Mouse (Mus musculus) heart, adult 2 months (tissue): ENCODE measurements around the gene Egr2. TPM values are rescaled to one million over a fixed set of nuclear protein-coding genes. Genes with fewer than 3 reads are reported as not detected.

Experiments
- DNase-seq, 2 experiments: peaks; one replicate each; pipeline ENCODE4 v3.0.0; 2021
- H3K27ac ChIP-seq: fragments of 200-600 bp; 2 replicates; pipeline ENCODE4 v1.8.1; 2022
- H3K27me3 ChIP-seq: fragments of 200-500 bp; 2 replicates; pipeline ENCODE4 v1.6.1; 2012; ENCODE audit warnings: mild to moderate bottlenecking, low read length, inconsistent platforms, mixed read lengths; ENCODE audit not compliant: control insufficient read depth, insufficient read depth
- H3K36me3 ChIP-seq: fragments of 200-500 bp; 2 replicates; pipeline ENCODE4 v1.6.1; 2012; ENCODE audit warnings: low read length, inconsistent platforms; ENCODE audit not compliant: control insufficient read depth, insufficient read depth
- H3K4me1 ChIP-seq: fragments of 200-500 bp; 2 replicates; pipeline ENCODE4 v1.6.1; 2011; ENCODE audit warnings: low read length; ENCODE audit not compliant: control insufficient read depth, insufficient read depth
- H3K4me3 ChIP-seq: fragments of 200-600 bp; 2 replicates; pipeline ENCODE4 v1.8.1; 2022
- H3K79me2 ChIP-seq: fragments of 200-500 bp; replicated peaks from 2 replicates; pipeline ENCODE4 v1.6.1; 2012; ENCODE audit warnings: mild to moderate bottlenecking, inconsistent platforms, low read length, moderate library complexity, mixed read lengths; ENCODE audit not compliant: control insufficient read depth, insufficient read depth
- H3K9ac ChIP-seq: fragments of 200-500 bp; 2 replicates; pipeline ENCODE4 v1.6.1; 2012; ENCODE audit warnings: low read depth, mild to moderate bottlenecking, control low read depth, inconsistent platforms, low read length, mixed read lengths
- CTCF ChIP-seq: fragments of 200-600 bp; IDR thresholded peaks from 2 replicates; pipeline ENCODE4 v1.8.1; 2022; ENCODE audit warnings: antibody characterized with exemption, mild to moderate bottlenecking, moderate library complexity
- EP300 ChIP-seq: fragments of 200-500 bp; IDR thresholded peaks from 2 replicates; pipeline ENCODE4 v1.6.1; 2011; ENCODE audit warnings: low read depth, low read length, control low read depth; ENCODE audit not compliant: insufficient read depth
- POLR2A ChIP-seq: fragments of 200-500 bp; IDR thresholded peaks from 2 replicates; pipeline ENCODE4 v1.6.1; 2011; ENCODE audit warnings: mild to moderate bottlenecking, low read depth, low read length, control low read depth; ENCODE audit not compliant: insufficient read depth
- WGBS: fragments of 180-500 bp; shearing (Covaris S2); methylation state at CpG from one replicate; pipeline ENCODE4 v1.1.7; 2018; 5-methylcytosine and 5-hydroxymethylcytosine counted together
- intact Hi-C: fragments of 180-260 bp; cut with DNase I; formaldehyde crosslinking; loops from one replicate; pipeline ENCODE4 v1.15.1; 2025
- long read RNA-seq: library from polyadenylated mRNA; stranded (forward); transcript quantifications from one replicate; pipeline ENCODE4 v2.0.0, GENCODE M21; 2021
- polyA plus RNA-seq: library from polyadenylated mRNA; depleted of rRNA; stranded (reverse); fragments of >200 nt; gene quantifications from 2 replicates; pipeline ENCODE4 v1.2.3, GENCODE M21; 2012; rRNA removed
- total RNA-seq, 2 experiments: library from RNA; stranded (reverse); gene quantifications; 2 replicates each; pipeline ENCODE4 v1.2.3; 2021

The Egr2 gene
- total RNA-seq (under 1 TPM; 0.32 to 0.84 TPM), polyA plus RNA-seq (2.7 and 2.8 TPM in 2 replicates)
- long read RNA-seq = 0 reads

DNA sequence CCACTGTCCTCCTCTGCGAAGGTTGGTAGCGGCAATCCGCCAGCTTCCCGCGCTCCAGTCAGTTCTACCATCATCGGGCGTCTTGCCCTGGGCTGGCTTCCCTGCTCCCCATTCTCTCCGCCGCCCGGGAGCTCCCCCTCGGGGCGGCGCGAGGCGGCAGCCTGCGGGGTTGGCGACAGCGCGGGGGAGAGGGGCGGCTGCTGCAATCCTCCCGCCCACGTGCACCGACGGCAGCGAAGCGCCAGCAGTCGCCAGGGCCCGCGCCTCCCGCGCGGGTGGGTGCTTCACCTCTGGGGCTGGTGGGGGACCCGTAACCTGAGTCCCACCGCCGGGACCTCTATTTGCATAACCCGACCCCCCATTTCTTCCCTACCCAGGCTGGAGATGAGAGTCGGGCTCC lies at the start of gene Egr2:
Gene Egr2, plus strand, starts transcription at position 220 of the 400 bp plus-strand sequence.
- WGBS = under 1% methylated on average over 36 of the region's 37 CpGs
- TF ChIP-seq POLR2A = no peak
- TF ChIP-seq CTCF = peak; percentile 40
- TF ChIP-seq EP300 = no peak
- H3K27me3 ChIP-seq = peaks cover 10% of the 10 kb centered on the region; the same call in 1 of the 2 replicates

DNA sequence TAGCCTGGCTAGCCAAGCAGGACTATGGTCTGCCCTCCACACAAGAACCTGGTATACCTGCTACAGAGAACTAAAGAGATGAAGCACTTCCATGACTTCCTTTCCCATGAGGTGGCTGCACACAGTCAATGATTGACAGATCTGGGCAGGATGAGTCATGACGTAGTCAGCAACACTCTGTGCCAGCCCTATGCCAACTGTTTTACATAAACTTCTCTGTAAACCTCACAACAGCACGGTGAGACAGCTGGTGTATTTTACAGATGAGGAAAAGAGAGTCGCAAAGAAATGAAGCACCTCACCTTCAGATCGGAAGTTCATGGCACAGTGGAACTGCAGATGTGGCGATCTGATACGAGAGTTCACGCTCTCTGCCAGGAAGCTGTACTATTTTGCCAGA lies 47.8 kb upstream of the Egr2 start:
- H3K9ac ChIP-seq = no peak overlapping the region
- TF ChIP-seq CTCF = no peak
- TF ChIP-seq POLR2A = no peak
- TF ChIP-seq EP300 = no peak
- no peak overlapping the region for H3K4me3 ChIP-seq
- WGBS = 84% methylated on average over 7 of the region's 7 CpGs
- no peaks in the 10 kb centered on the region for H3K4me1 ChIP-seq
- no peaks in the 10 kb centered on the region for H3K36me3 ChIP-seq
- no peaks in the 10 kb centered on the region for H3K27me3 ChIP-seq
- H3K79me2 ChIP-seq = no peaks in the 10 kb centered on the region
- no peak for DNase-seq
- intact Hi-C loops = no loop called here
- H3K27ac ChIP-seq = no peak overlapping the region

More for the DNA sequence above, at the start of gene Egr2:
- no peaks in the 10 kb centered on the region for H3K4me1 ChIP-seq
- peak within 1 kb of the TSS; percentile 76 for H3K4me3 ChIP-seq
- H3K79me2 ChIP-seq = no peaks in the 10 kb centered on the region
- 0 out of 2 replicates have a peak within 1 kb of the TSS, but pooled peaks have one; percentile 33 for H3K9ac ChIP-seq
- intact Hi-C loops = loop anchor here (2.0 to 5.0 kb wide), 2 partner anchors 232 to 737 kb away; no protein-coding TSS in a partner anchor
- no peaks in the 10 kb centered on the region for H3K36me3 ChIP-seq
- DNase-seq = peak; percentile 30 to 43
- H3K27ac ChIP-seq = no peak within 1 kb of the TSS

DNA sequence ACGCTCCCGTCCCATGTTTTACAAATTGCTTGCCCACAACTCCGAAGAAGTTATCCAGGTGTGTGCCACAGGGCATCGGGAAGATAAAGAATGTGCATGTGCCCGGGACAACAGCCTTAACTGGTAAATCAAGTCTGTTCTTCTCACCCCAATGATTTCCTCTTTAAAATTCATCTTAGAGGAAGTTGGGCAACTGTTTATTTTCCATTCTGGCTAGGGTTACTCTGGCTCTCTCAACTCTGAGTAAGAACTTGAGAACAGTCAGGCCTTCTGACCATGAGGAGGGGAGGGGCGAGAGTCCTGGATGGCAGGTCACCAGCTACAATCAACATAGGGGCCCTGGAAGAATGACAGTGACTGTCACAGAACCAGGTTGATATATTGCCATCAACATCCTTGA lies 45.4 kb upstream of the Egr2 start:
- no peaks in the 10 kb centered on the region for H3K27me3 ChIP-seq
- H3K4me3 ChIP-seq = no peak overlapping the region
- H3K4me1 ChIP-seq = no peaks in the 10 kb centered on the region
- H3K79me2 ChIP-seq = no peaks in the 10 kb centered on the region
- TF ChIP-seq EP300 (no peak), POLR2A (no peak), CTCF (no peak)
- H3K36me3 ChIP-seq = no peaks in the 10 kb centered on the region
- no peak for DNase-seq
- no peak overlapping the region for H3K9ac ChIP-seq
- intact Hi-C loops = no loop called here
- 73% methylated on average over 6 of the region's 6 CpGs for WGBS
- no peak overlapping the region for H3K27ac ChIP-seq

DNA sequence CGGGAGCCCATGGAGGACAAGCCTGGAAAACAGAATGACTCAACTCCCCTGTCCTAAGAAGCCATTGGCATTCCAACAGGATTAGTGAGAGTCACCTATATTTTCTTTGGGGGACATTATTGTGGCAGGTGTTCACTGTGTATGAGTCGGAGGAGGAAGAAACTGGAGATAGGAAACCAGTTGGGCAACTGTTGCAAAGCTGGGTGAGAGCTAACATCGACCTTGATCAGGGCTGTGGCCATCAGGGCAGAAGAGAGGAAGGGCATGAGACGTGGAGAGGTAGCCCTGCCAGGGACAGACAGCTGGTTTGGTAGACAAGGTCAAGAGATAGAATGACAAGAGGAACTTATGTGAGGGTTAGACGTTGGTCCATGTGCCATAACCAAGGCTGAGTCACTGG lies 44.6 kb upstream of the Egr2 start:
- H3K36me3 ChIP-seq = no peaks in the 10 kb centered on the region
- no peak overlapping the region for H3K4me3 ChIP-seq
- no peak for DNase-seq
- WGBS = 75% methylated on average over 5 of the region's 5 CpGs
- no peaks in the 10 kb centered on the region for H3K79me2 ChIP-seq
- no peaks in the 10 kb centered on the region for H3K27me3 ChIP-seq
- H3K27ac ChIP-seq = no peak overlapping the region
- intact Hi-C loops = no loop called here
- no peak overlapping the region for H3K9ac ChIP-seq
- H3K4me1 ChIP-seq = no peaks in the 10 kb centered on the region
- TF ChIP-seq EP300 = no peak
- TF ChIP-seq CTCF = no peak
- no peak for TF ChIP-seq POLR2A

DNA sequence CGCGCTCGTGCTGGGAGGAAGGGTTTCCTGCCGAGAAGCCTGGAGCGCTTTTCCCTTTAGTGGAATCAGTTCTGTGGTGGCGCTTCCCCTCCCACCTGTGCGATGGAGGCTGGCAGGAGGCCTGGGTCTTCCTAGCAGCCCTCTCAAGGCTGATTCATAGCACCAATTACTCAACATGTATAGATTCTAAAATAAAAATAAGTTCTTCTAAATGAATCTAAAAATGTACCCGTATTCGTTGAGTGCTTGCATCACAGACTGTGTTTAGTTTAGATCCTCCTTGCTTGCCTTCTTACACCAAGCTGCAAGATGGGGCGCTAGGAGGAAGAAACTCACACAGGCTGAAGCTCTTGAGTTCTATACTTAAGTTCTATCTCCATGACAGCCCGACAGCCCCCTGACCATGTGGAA lies 43.1 kb upstream of the Egr2 start:
- Histone ChIP-seq H3K27ac (no peak overlapping the region), H3K27me3 (no peaks in the 10 kb centered on the region), H3K4me3 (no peak overlapping the region), H3K36me3 (no peaks in the 10 kb centered on the region), H3K4me1 (no peaks in the 10 kb centered on the region), H3K79me2 (no peaks in the 10 kb centered on the region), H3K9ac (no peak overlapping the region)
- 60% methylated on average over 11 of the region's 11 CpGs for WGBS
- intact Hi-C loops = no loop called here
- DNase-seq = no peak
- TF ChIP-seq POLR2A (no peak), CTCF (no peak), EP300 (no peak)

DNA sequence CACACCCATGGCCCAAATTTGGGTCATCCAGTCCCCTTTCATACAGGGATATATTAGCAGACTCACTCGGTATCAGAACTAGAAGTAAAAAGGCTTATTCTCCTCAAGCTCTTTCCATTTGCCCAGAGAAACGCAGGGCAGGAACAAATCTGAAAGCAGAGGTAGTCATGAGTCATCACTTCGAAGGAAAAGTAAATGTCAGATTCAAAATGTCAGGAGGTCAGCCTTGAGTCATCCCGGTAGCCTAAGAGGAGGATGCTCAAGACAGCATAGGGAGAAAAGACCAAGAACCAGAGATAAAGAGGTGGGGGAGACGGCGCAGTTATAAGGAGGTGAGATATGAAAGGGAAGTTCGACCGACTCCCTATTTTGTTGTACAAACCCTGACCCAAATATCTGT lies 41.7 kb upstream of the Egr2 start:
- no peaks in the 10 kb centered on the region for H3K79me2 ChIP-seq
- no peaks in the 10 kb centered on the region for H3K36me3 ChIP-seq
- H3K4me3 ChIP-seq = no peak overlapping the region
- WGBS = 40% methylated on average over 8 of the region's 8 CpGs
- no peak overlapping the region for H3K9ac ChIP-seq
- no peak for TF ChIP-seq EP300
- no peak for TF ChIP-seq CTCF
- TF ChIP-seq POLR2A = no peak
- H3K4me1 ChIP-seq = no peaks in the 10 kb centered on the region
- no peaks in the 10 kb centered on the region for H3K27me3 ChIP-seq
- H3K27ac ChIP-seq = no peak overlapping the region
- intact Hi-C loops = no loop called here
- no peak for DNase-seq
